ENCODE assay signal across 28 mouse cellular contexts in genomic region chr7:139540601-139541000, GRCm38 (mm10). TPM values are rescaled to one million over a fixed set of nuclear protein-coding genes. Genes with fewer than 3 reads are reported as not detected.
DNase-seq lines count a peak whose midpoint lies in the region; ATAC-seq and TF ChIP-seq lines count a peak whose summit lies in the region.
"Had no signal": no experiment of that assay in that cellular context is flagged by ENCODE, and none has a peak within 500 bp of the region (broad histone marks: within the 10 kb centered on the region; RNA-seq: fewer than 3 reads in every experiment).

No protein-coding gene starts in this region.

- 76% methylated on average over 1 of the region's 1 CpGs for WGBS in midbrain, embryonic 11.5 days
- WGBS in midbrain, embryonic 13.5 days: 74% methylated on average over 1 of the region's 1 CpGs
- 84% methylated on average over 1 of the region's 1 CpGs for WGBS in stomach, postnatal 0 days

- no peak for TF ChIP-seq EP300 in stomach, postnatal 0 days (optimal IDR thresholded peaks at IDR 0.05)

- no peak overlapping the region for H3K4me3 ChIP-seq in midbrain, embryonic 11.5 days (ENCODE audit: low read depth, low read length)
- no peak overlapping the region for H3K4me3 ChIP-seq in midbrain, embryonic 13.5 days (replicated peaks)
- no peak overlapping the region for H3K4me3 ChIP-seq in stomach, postnatal 0 days (ENCODE audit: low read depth, low read length)
- H3K4me3 ChIP-seq: forebrain, embryonic 10.5 days; forebrain, embryonic 13.5 days; heart, embryonic 12.5 days; heart, embryonic 15.5 days had no signal

- H3K27ac ChIP-seq in midbrain, embryonic 11.5 days (ENCODE audit: low read depth, low read length): no peak overlapping the region
- no peak overlapping the region for H3K27ac ChIP-seq in midbrain, embryonic 13.5 days
- H3K27ac ChIP-seq in stomach, postnatal 0 days (replicated peaks): no peak overlapping the region
- H3K27ac ChIP-seq: forebrain, embryonic 10.5 days; forebrain, embryonic 13.5 days; heart, embryonic 15.5 days; hindbrain, embryonic 14.5 days; hindbrain, postnatal 0 days had no signal

- H3K4me1 ChIP-seq in midbrain, embryonic 11.5 days (ENCODE audit: control insufficient read depth, insufficient read depth, low read length): peaks cover 11% of the 10 kb centered on the region
- H3K4me1 ChIP-seq in midbrain, embryonic 13.5 days (replicated peaks): peaks cover 16% of the 10 kb centered on the region
- H3K4me1 ChIP-seq in stomach, postnatal 0 days (replicated peaks; ENCODE audit: control insufficient read depth, insufficient read depth): no peaks in the 10 kb centered on the region

- H3K27me3 ChIP-seq in midbrain, embryonic 11.5 days (ENCODE audit: control insufficient read depth, insufficient read depth, low read length): peaks cover 68% of the 10 kb centered on the region
- H3K27me3 ChIP-seq in midbrain, embryonic 13.5 days: peaks cover 89% of the 10 kb centered on the region
- no peaks in the 10 kb centered on the region for H3K27me3 ChIP-seq in stomach, postnatal 0 days (ENCODE audit: control insufficient read depth, insufficient read depth, low read length)
- H3K27me3 ChIP-seq: heart, embryonic 12.5 days; heart, embryonic 15.5 days had no signal

- DNase-seq in midbrain, embryonic 11.5 days (ENCODE audit: low spot score, missing footprints): peak; percentile 76
- DNase-seq in brain, adult 2 months (ENCODE audit: low read depth, low spot score): peak; percentile 48
- DNase-seq in stomach, postnatal 0 days (ENCODE audit: low spot score): no peak
- DNase-seq in T-cell, adult 2 months (ENCODE audit: low spot score): no peak
- DNase-seq in adrenal gland, postnatal 4 days (ENCODE audit: low spot score in 2 of 2): no peak
- DNase-seq: adrenal gland, postnatal 10 days; adrenal gland, postnatal 36 days; cerebellum, adult 11-12 months; cerebellum, adult 8-10 months; cerebellum, postnatal 10 days; cerebellum, postnatal 36 days; gastrocnemius, postnatal 25 days; heart, adult 18-20 months; heart, postnatal 10 days; heart, postnatal 4 days had no signal

- no peak overlapping the region for H3K4me2 ChIP-seq in midbrain, embryonic 11.5 days
- no peak overlapping the region for H3K4me2 ChIP-seq in midbrain, embryonic 13.5 days (replicated peaks)
- H3K4me2 ChIP-seq in stomach, postnatal 0 days (replicated peaks; ENCODE audit: low read depth): no peak overlapping the region
- H3K4me2 ChIP-seq: forebrain, embryonic 13.5 days; heart, embryonic 12.5 days; heart, embryonic 15.5 days; hindbrain, embryonic 14.5 days had no signal

- H3K36me3 ChIP-seq in midbrain, embryonic 11.5 days (ENCODE audit: control insufficient read depth, insufficient read depth, low read length): no peaks in the 10 kb centered on the region
- H3K36me3 ChIP-seq in midbrain, embryonic 13.5 days: no peaks in the 10 kb centered on the region
- H3K36me3 ChIP-seq in stomach, postnatal 0 days (ENCODE audit: control insufficient read depth, insufficient read depth, low read length): peaks cover 5% of the 10 kb centered on the region; the same call in 1 of the 2 replicates
- H3K36me3 ChIP-seq: forebrain, embryonic 10.5 days had no signal

- TF ChIP-seq CTCF in stomach, postnatal 0 days (IDR thresholded peaks at IDR 0.05; ENCODE audit: low read depth): peak; percentile 2; the same call in 1 of the 2 replicates

- ATAC-seq in midbrain, embryonic 11.5 days (ENCODE audit: low FRiP score): no peak
- no peak for ATAC-seq in midbrain, embryonic 13.5 days
- ATAC-seq in stomach, postnatal 0 days (ENCODE audit: low FRiP score, low TSS enrichment): no peak
- ATAC-seq: forebrain, embryonic 13.5 days; forebrain, embryonic 16.5 days; hindbrain, postnatal 0 days; inflammation-experienced regulatory T-cells, adult 6 months; intestine, embryonic 16.5 days had no signal

- no peaks in the 10 kb centered on the region for H3K9me3 ChIP-seq in midbrain, embryonic 11.5 days (ENCODE audit: control insufficient read depth, low read length)
- H3K9me3 ChIP-seq in midbrain, embryonic 13.5 days: no peaks in the 10 kb centered on the region
- no peaks in the 10 kb centered on the region for H3K9me3 ChIP-seq in stomach, postnatal 0 days (ENCODE audit: control insufficient read depth, low read length)
- H3K9me3 ChIP-seq: forebrain, embryonic 10.5 days; forebrain, embryonic 13.5 days; heart, embryonic 12.5 days; heart, embryonic 15.5 days had no signal

- H3K9ac ChIP-seq in midbrain, embryonic 11.5 days (ENCODE audit: low read length): no peak overlapping the region
- no peak overlapping the region for H3K9ac ChIP-seq in midbrain, embryonic 13.5 days (replicated peaks)
- H3K9ac ChIP-seq in stomach, postnatal 0 days (ENCODE audit: low read length): no peak overlapping the region
- H3K9ac ChIP-seq: forebrain, embryonic 13.5 days; heart, embryonic 12.5 days; heart, embryonic 15.5 days; hindbrain, embryonic 14.5 days had no signal

RNA-seq across cellular contexts. Expression of gene Nkx6-2, which starts 42.0 kb away (rescaled TPM):
- 48.3 and 54.7 TPM in 2 replicates for polyA plus RNA-seq in midbrain, embryonic 11.5 days (2014; fragmentation: Nextera tagmentation; extraction: Ambion mirVana)
- 7.6 and 10.8 TPM in 2 replicates for polyA plus RNA-seq in midbrain, embryonic 13.5 days (2015; fragmentation: Nextera tagmentation; extraction: Ambion mirVana)
- 6.3 and 8.4 TPM in 2 replicates for polyA plus RNA-seq in stomach, postnatal 0 days (2015; fragmentation: Nextera tagmentation; extraction: Ambion mirVana)
- not detected for total RNA-seq in adrenal gland, postnatal 4 days (2021)
- total RNA-seq: adrenal gland, postnatal 10 days; adrenal gland, postnatal 36 days; gastrocnemius, adult 8-10 months; gastrocnemius, postnatal 25 days had no signal
- polyA plus RNA-seq: embryonic facial prominence, embryonic 14.5 days; gonadal fat pad, adult 2 months; heart, embryonic 12.5 days; inflammation-experienced regulatory T-cells, adult 6 months had no signal

Comparison
In these comparisons a context has a peak if more than half of its experiments do, and no peak if none do; other contexts are left out.
1. DNase-seq: peak in midbrain, embryonic 11.5 days (single experiment) and brain, adult 2 months (single experiment); none in stomach, postnatal 0 days (single experiment), T-cell, adult 2 months (single experiment) and adrenal gland, postnatal 4 days (0 of 2).